Mouse (Mus musculus) liver, embryonic 15.5 days (tissue): ENCODE measurements around the gene 4930469K13Rik. TPM values are rescaled to one million over a fixed set of nuclear protein-coding genes. Genes with fewer than 3 reads are reported as not detected.

Experiments
- ATAC-seq: fragments of 200-750 bp; cut with Nextera tagmentation; 2 replicates; pipeline ENCODE4 v1.8.0; 2017; ENCODE audit warnings: moderate number of reproducible peaks, mild to moderate bottlenecking, moderate library complexity; ENCODE audit not compliant: insufficient read depth
- H3K27ac ChIP-seq: fragments of 300-500 bp; sonication (generic); replicated peaks from 2 replicates; pipeline ENCODE4 v1.5.1; 2015; ENCODE audit warnings: mild to moderate bottlenecking, inconsistent platforms
- H3K27me3 ChIP-seq: fragments of 300-500 bp; sonication (generic); 2 replicates; pipeline ENCODE4 v1.6.1; 2015; ENCODE audit warnings: mild to moderate bottlenecking, inconsistent platforms
- H3K36me3 ChIP-seq: fragments of 300-500 bp; sonication (generic); replicated peaks from 2 replicates; pipeline ENCODE4 v1.6.1; 2015; ENCODE audit warnings: moderate library complexity, mild to moderate bottlenecking, inconsistent platforms
- H3K4me1 ChIP-seq: fragments of 300-500 bp; sonication (generic); replicated peaks from 2 replicates; pipeline ENCODE4 v1.6.1; 2015; ENCODE audit warnings: inconsistent platforms
- H3K4me2 ChIP-seq: fragments of 300-500 bp; sonication (generic); 2 replicates; pipeline ENCODE4 v1.6.1; 2015; ENCODE audit warnings: moderate library complexity, mild to moderate bottlenecking, inconsistent platforms
- H3K4me3 ChIP-seq: fragments of 300-500 bp; sonication (generic); replicated peaks from 2 replicates; pipeline ENCODE4 v1.5.1; 2015; ENCODE audit warnings: mild to moderate bottlenecking, inconsistent platforms
- H3K9ac ChIP-seq: fragments of 300-500 bp; sonication (generic); 2 replicates; pipeline ENCODE4 v1.6.1; 2015; ENCODE audit warnings: moderate library complexity, mild to moderate bottlenecking, inconsistent platforms
- H3K9me3 ChIP-seq: fragments of 300-500 bp; sonication (generic); replicated peaks from 2 replicates; pipeline ENCODE4 v1.6.1; 2016; ENCODE audit warnings: inconsistent platforms
- WGBS: fragments of 180-500 bp; shearing (Covaris S2); methylation state at CpG from one replicate; pipeline ENCODE4 v1.1.7; 2015; ENCODE audit warnings: mixed read lengths; ENCODE audit not compliant: insufficient replicate concordance; 5-methylcytosine and 5-hydroxymethylcytosine counted together
- polyA plus RNA-seq: library from polyadenylated mRNA; unstranded; fragments of >200 nt; fragmentation: Nextera tagmentation; extraction: Ambion mirVana; gene quantifications from 2 replicates; pipeline ENCODE4 v1.2.1, GENCODE M21; 2015

Gene 4930469K13Rik
- polyA plus RNA-seq, 1 experiment from 2014 or later = not detected

DNA sequence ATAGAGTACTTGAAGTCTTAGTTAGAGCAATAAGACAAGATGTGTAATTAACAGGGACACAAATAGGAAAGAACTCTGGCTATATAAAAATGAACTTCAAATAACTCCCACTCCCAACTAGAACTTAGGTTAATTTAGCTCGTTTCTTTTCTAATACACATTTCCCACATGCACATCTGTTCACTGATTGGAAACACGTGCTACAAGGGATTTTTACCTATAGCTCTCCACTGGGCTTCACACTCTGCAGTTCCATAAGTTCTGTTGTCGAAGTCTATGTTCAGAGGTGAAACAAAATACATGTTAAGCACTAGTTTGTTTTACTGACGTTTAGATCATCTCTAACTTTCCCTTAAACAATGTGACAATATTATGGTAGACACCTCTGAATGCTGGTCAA, 118.2 kb downstream of the 4930469K13Rik start:
- H3K9me3 ChIP-seq = no peaks in the 10 kb centered on the region
- WGBS = 50% methylated on average over 4 of the region's 4 CpGs
- H3K4me1 ChIP-seq = no peaks in the 10 kb centered on the region
- H3K9ac ChIP-seq = no peak overlapping the region
- H3K27me3 ChIP-seq = no peaks in the 10 kb centered on the region
- H3K27ac ChIP-seq = no peak overlapping the region
- H3K4me3 ChIP-seq = no peak overlapping the region
- H3K36me3 ChIP-seq = no peaks in the 10 kb centered on the region
- H3K4me2 ChIP-seq = no peak overlapping the region
- no peak for ATAC-seq

DNA sequence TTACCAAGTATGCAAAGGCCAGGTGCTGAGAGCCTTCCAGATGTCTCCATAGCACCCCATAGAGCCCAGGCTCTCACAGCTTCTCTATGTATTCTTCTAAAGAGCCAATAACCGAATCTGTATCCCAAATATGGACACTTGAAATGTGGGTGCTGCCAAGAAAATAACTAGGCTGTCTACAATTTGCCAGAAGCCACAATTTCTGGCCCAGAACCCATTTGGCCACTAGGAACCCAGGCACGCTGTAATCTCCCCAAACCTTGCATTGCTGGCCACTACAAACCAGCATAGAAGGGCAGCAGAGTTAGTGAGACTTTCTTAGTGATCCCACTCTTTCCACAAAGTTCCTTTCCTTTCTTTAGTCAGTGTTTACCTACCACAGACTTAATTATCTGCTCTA, 123.2 kb downstream of the 4930469K13Rik start:
- no peak overlapping the region for H3K4me2 ChIP-seq
- WGBS = 59% methylated on average over 2 of the region's 2 CpGs
- no peak for ATAC-seq
- no peaks in the 10 kb centered on the region for H3K9me3 ChIP-seq
- H3K4me1 ChIP-seq = no peaks in the 10 kb centered on the region
- no peak overlapping the region for H3K4me3 ChIP-seq
- no peaks in the 10 kb centered on the region for H3K27me3 ChIP-seq
- H3K27ac ChIP-seq = no peak overlapping the region
- no peak overlapping the region for H3K9ac ChIP-seq
- H3K36me3 ChIP-seq = no peaks in the 10 kb centered on the region

DNA sequence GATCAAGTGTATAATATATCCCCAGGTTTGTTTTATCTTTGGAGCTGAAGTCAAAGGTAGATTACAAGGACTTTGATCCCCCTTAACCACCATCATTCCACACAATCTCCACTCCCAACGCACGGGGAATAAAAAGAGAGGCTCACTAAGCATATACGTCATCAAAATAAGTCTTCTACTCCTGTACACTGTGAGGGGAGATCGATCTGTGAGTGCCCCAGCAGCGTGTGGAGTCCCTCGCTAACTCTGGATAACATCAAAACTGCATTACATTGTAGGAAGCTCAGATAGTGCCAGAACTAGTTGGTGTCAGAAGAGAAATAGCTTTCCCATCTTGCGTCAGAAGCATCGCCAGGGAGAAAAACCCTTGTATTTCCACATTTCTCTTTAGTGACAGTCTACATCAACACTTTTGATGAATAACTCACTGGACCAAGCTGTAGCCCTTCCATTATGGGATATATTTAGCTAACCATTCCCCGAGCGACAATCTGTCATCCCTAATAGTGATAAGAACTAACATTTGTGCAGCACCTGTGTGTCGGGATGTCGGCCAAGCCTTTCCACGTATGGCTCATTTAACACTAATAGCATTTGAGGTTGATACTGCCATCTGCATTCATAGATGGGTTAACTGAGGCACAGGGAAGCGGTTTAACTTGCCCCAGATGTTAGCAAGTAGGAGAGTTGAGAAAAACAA, 123.9 kb downstream of the 4930469K13Rik start:
- H3K4me3 ChIP-seq = no peak overlapping the region
- no peak for ATAC-seq
- 68% methylated on average over 14 of the region's 14 CpGs for WGBS
- H3K9ac ChIP-seq = no peak overlapping the region
- no peaks in the 10 kb centered on the region for H3K27me3 ChIP-seq
- H3K9me3 ChIP-seq = no peaks in the 10 kb centered on the region
- no peaks in the 10 kb centered on the region for H3K4me1 ChIP-seq
- H3K27ac ChIP-seq = no peak overlapping the region
- no peak overlapping the region for H3K4me2 ChIP-seq
- no peaks in the 10 kb centered on the region for H3K36me3 ChIP-seq

DNA sequence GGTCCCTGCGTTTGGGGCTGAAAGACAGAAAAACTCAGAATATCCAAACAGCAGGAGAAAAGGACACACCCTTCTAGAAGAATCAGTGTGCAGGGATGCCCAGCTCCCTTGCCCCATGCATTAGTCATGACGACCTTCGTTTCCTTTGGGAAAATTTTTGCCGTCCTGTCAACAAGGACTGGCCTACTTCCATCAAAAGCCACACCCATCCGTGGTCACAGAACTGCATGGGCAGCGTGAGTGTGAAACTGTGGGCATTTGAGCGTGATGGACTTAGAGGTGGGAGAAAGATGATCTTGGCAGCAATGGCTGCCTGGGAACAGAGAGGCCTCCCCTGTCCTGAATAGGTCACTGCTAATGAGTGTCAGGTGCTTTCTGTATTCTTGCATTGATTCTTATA, 126.2 kb downstream of the 4930469K13Rik start:
- H3K27me3 ChIP-seq = no peaks in the 10 kb centered on the region
- H3K4me1 ChIP-seq = no peaks in the 10 kb centered on the region
- no peaks in the 10 kb centered on the region for H3K36me3 ChIP-seq
- no peak overlapping the region for H3K4me2 ChIP-seq
- no peak overlapping the region for H3K9ac ChIP-seq
- WGBS = 58% methylated on average over 7 of the region's 7 CpGs
- H3K9me3 ChIP-seq = no peaks in the 10 kb centered on the region
- H3K27ac ChIP-seq = no peak overlapping the region
- H3K4me3 ChIP-seq = no peak overlapping the region
- no peak for ATAC-seq

DNA sequence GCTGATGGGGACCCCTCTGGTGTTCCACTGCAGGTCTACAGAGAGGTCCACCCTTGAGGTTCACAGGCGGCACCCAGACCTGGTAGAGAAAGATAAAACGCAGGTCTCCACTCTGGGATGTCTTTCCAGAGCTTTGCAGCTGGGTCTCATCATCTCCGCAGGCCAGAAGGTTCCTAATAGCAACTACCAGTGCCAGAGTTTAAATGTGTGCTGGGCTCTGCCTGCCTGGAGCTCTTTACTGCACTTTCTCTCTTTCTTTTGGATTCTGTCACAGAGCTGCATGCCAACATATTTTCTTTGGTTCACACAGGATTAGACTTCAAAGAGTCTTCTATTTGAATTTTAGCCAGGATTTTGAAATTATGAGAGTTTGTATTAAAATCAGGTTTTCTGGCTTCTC, 129.2 kb downstream of the 4930469K13Rik start:
- Histone ChIP-seq H3K27me3 (no peaks in the 10 kb centered on the region), H3K9me3 (no peaks in the 10 kb centered on the region), H3K9ac (no peak overlapping the region), H3K36me3 (no peaks in the 10 kb centered on the region), H3K4me3 (no peak overlapping the region), H3K4me1 (no peaks in the 10 kb centered on the region), H3K27ac (no peak overlapping the region), H3K4me2 (no peak overlapping the region)
- 55% methylated on average over 3 of the region's 3 CpGs for WGBS
- no peak for ATAC-seq

DNA sequence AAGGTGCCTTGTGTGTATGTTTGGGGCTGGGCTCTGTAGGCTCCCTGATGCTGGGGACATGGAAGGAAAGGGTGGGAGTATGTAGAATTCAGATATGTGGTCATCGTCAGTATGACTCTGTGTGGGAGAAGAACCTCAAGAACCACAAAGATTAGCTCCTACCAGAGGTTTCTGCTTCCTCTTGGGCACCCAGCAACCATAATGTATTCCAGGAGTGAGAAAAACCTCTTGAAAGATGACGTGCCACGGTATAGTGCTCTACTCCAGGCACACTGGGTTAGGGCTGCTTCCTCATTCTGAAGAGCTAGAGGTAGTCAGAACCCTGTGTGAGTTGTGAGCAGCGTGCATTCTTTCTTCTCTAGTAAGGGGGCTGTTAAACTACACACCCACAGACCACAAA, 130.6 kb downstream of the 4930469K13Rik start:
- no peak overlapping the region for H3K27ac ChIP-seq
- H3K9me3 ChIP-seq = no peaks in the 10 kb centered on the region
- 7% methylated on average over 4 of the region's 4 CpGs for WGBS
- H3K4me1 ChIP-seq = no peaks in the 10 kb centered on the region
- no peak overlapping the region for H3K4me3 ChIP-seq
- no peak overlapping the region for H3K9ac ChIP-seq
- no peaks in the 10 kb centered on the region for H3K36me3 ChIP-seq
- H3K4me2 ChIP-seq = no peak overlapping the region
- ATAC-seq = no peak
- no peaks in the 10 kb centered on the region for H3K27me3 ChIP-seq

DNA sequence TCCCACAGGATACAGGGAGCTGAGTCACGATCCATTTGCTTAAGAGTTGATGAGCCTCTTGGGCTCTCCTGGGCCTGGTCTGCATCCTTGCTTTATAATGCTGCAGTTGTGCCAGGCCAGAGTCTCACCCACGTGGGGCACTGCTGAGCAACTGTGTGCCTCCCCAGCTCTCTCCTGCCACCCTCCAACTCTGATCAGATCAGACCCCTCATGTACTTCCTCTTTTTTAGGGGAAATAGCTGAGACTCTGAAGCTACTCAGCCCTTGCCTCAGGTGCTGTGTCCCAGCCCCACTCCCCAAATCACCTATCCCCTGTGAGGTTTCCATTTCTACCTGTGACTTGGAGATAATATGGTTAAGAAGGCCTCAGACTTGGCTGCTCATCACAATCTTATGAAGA, 133.0 kb downstream of the 4930469K13Rik start:
- ATAC-seq = no peak
- H3K4me3 ChIP-seq = no peak overlapping the region
- 19% methylated on average over 2 of the region's 2 CpGs for WGBS
- H3K4me1 ChIP-seq = no peaks in the 10 kb centered on the region
- no peaks in the 10 kb centered on the region for H3K9me3 ChIP-seq
- no peaks in the 10 kb centered on the region for H3K36me3 ChIP-seq
- no peaks in the 10 kb centered on the region for H3K27me3 ChIP-seq
- H3K9ac ChIP-seq = no peak overlapping the region
- no peak overlapping the region for H3K4me2 ChIP-seq
- H3K27ac ChIP-seq = no peak overlapping the region

DNA sequence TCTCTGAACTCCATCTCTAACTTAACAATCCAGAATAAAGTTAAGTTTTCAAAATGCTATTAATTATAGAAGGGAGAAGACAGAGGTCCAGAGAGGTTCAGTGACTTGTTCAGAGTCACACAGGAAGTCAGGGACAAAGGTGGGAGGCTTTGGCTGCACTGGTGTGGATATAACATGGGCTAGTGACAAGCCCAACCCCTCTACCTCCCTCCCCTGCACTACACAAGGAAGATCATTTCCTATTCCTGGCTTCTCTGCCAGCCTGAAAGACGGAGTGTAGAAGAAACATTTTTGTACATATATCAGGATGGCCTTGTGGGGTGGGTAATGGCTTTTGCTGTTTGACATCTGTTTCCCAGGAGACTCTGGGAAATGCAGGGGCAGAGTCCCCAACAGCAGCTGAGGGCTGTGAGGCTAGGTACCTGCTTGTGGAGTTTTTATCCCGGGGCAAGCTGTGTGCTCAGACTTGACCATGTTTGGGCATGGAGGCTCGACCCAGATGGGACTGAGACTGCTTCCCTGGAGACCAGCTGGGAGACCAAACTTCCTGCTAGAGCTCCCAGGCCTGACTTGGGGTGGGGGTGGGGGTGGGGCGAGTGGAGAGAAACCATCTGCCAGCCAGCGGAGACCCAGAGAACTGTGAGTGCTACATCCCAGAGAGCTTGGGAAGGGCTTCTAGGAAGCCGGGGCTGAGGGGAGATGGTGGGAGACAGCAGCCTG, 135.5 kb downstream of the 4930469K13Rik start, which contains the start of gene Kcnmb1:
Gene Kcnmb1 (plus strand): TSS at position 326 of the 720 bp plus-strand sequence.
- no peak within 1 kb of the TSS for H3K4me2 ChIP-seq
- 42% methylated on average over 6 of the region's 6 CpGs for WGBS

DNA sequence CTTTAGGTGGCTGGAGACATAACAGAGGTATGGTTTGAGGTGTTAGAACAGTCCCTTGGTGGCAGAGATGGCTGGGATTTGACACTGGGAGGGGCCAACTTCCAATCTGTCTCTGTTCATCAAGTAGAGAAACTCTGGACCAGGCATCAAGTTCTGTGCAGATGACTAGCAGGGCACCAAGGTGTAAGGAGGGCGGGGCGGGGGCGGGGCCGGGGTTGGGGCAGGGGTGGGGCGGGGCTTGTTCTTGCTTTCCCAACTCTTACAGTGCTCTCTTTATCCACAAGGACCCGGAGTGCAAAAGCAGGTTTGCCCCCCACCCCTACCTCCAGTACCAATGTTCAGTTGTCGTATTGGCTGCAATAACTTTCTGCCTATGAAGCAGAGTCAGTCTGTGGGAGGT, 136.2 kb downstream of the 4930469K13Rik start:
- Histone ChIP-seq H3K4me2 (no peak overlapping the region), H3K27ac (no peak overlapping the region), H3K9me3 (no peaks in the 10 kb centered on the region), H3K36me3 (no peaks in the 10 kb centered on the region), H3K27me3 (no peaks in the 10 kb centered on the region), H3K9ac (no peak overlapping the region), H3K4me1 (no peaks in the 10 kb centered on the region), H3K4me3 (no peak overlapping the region)
- 41% methylated on average over 6 of the region's 7 CpGs for WGBS
- no peak for ATAC-seq

More for the DNA sequence above, 135.5 kb downstream of the 4930469K13Rik start, which contains the start of gene Kcnmb1:
- no peaks in the 10 kb centered on the region for H3K27me3 ChIP-seq
- no peak within 1 kb of the TSS for H3K9ac ChIP-seq
- H3K9me3 ChIP-seq = no peaks in the 10 kb centered on the region
- no peak within 1 kb of the TSS for H3K4me3 ChIP-seq
- no peak within 1 kb of the TSS for H3K27ac ChIP-seq
- no peaks in the 10 kb centered on the region for H3K4me1 ChIP-seq
- H3K36me3 ChIP-seq = no peaks in the 10 kb centered on the region
- ATAC-seq = no peak

DNA sequence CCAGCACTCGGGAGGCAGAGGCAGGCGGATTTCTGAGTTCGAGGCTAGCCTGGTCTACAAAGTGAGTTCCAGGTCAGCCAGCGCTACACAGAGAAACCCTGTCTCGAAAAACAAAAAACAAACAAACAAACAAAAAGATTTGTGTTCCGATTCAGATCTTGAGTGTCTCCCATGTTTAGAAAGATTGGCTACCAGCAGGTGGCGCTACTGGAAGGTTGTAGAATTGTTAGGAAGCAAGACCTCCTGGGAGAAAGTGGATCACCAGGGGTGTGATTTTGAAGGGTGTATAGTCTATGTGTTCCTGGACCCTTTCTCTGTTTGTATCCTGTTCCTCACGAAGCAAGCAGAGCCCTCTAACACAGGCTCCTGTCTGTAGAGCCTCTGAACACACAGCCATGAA, 139.6 kb downstream of the 4930469K13Rik start:
- Histone ChIP-seq H3K36me3 (no peaks in the 10 kb centered on the region), H3K9me3 (no peaks in the 10 kb centered on the region), H3K27me3 (no peaks in the 10 kb centered on the region), H3K4me1 (no peaks in the 10 kb centered on the region), H3K4me2 (no peak overlapping the region), H3K9ac (no peak overlapping the region), H3K4me3 (no peak overlapping the region), H3K27ac (no peak overlapping the region)
- ATAC-seq = no peak
- 50% methylated on average over 8 of the region's 8 CpGs for WGBS

DNA sequence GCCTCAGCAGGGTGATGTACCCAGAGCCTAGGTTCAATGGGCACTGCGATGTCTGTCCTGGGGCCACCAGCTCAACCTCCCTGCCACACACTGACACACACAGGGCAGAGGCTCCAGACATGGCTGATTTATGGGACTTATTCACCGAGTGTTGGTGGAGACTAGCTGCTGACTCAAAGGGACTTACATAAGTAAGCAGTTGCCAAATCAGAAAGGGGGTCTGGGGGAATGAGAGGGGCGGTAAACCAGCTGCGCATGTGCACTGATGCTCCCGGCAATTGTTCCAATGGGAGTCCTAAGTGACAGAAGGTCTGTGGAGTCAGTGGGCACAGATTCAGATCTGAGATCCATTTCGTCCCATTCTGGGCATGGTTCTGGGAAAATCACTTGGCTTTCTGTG, 140.8 kb downstream of the 4930469K13Rik start:
- Histone ChIP-seq H3K27me3 (no peaks in the 10 kb centered on the region), H3K9me3 (no peaks in the 10 kb centered on the region), H3K27ac (no peak overlapping the region), H3K4me1 (no peaks in the 10 kb centered on the region), H3K4me2 (no peak overlapping the region), H3K4me3 (no peak overlapping the region), H3K36me3 (no peaks in the 10 kb centered on the region), H3K9ac (no peak overlapping the region)
- 62% methylated on average over 6 of the region's 6 CpGs for WGBS
- ATAC-seq = no peak
